Mouse (Mus musculus) forelimb bud, embryonic 11.5 days (tissue): ENCODE results near the gene Son.

Source experiments
- DNase-seq: peaks from one replicate; pipeline ENCODE4 v3.0.0-alpha.2; 2012; ENCODE audit warnings: low read depth, low spot score

Son gene

DNA sequence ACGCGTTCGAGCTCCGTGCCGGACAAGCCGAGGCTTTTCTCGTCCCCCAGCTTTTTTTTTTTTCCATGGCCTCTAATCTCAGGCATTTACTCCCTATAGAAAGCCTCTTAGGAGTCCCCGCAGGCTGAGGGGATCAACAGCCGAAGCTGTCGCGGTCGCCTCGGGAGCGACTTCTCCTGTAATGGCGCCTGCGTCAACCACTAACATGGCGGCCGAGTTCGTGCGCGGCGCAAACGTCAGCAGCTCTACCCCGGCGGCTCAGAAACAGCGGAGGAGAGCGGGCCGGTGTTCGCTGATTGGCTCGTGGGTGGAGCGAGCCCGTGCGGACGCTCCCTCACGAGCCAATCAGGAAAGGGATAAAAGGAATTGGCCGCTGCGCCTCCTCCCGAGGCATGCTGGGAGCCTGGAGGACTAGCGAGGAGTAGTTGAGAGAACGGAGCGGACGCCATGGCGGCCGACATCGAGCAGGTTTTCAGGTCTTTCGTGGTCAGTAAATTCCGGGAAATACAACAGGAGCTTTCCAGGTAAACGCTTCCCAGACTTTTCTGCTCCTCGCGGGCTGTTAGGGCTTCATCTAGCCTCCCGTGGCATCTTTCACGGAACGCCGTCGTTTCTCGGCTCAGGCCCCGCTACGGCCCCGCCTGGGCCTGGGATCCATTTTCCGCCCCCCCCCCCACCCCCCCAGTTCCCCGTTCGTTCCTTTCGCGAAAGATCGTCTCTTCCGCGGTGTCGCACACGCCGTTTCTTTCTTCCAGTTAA is at the start of gene Son:
Son (plus strand) TSS at position 46 of the 759 bp plus-strand sequence.
- DNase-seq, result peak; percentile 97

DNA sequence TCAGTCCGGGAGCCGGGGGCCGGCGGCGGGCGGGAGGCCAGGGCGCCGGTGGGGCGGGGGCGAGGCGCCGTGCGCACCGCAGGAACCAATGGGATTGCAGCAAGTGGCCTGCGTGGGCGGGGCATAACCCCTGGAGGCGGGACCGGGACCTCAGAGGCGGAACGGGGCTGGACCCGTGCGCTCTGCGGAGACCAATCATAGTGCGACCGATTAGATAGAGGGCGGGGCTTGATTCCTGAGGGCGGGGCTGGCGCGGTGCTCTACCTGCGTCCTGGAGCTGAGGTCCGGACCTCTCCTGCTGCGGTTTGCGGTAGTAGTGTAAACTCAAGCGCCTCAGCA is 49.7 kb upstream of the Son start, which contains the start of gene Tmem50b:
Tmem50b (minus strand) TSS at position 129 of the 339 bp plus-strand sequence.
- DNase-seq, result peak; percentile 97

DNA sequence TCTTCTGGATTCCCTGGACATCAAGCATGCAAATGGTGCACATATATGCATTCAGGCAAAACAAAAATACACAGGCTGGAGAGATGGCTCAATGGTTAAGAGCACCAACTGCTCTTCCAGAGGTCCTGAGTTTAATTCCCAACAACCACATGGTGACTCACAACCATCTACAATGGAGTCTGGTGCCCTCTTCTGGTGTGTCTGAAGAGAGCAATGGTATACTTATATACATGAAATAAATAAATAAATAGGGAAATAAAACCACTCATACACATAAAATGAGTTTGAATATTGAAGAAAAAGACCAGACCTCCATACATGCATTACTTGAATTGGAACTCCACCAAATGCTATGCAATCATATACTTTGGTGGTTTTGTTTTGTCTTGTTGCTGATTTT is 48.1 kb upstream of the Son start:
- no peak for DNase-seq

DNA sequence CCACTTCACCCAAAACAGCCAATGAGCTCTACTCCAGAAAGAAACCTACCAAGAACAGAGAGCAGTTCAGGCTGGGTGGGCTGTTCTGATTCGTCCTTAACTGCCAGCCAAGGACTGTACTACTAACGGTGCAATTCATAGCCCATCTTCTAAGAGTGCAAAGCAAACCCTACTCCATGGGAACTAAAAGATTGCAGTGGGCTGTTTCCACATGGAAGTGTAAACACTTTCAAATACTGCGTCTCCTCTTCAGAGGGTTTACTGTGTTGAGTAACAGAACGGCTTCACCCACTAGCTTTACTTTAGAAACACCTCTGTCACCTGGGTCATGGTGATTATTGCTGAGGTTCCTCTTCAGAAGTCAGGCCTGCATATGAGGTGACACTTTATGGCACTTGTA is 46.2 kb upstream of the Son start:
- no peak for DNase-seq

DNA sequence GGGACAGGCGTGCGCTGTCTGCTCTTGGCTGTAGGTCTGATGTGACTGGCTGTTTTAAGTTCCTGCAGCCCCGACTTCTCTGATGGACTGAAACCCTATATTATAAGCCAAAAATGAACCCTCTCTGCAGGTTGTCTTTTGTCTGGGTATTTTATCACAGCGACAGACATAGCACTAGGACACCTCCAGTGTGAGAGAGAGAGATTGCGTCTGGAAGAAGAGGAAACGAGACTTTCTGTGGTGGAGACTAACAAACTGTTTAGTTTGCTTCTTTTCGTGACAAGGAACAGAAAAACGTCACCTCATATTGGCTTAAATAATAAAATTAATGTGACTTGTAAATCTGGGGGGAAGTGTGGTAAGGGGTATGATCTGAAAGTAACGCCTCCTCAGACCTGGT is 45.6 kb upstream of the Son start:
- DNase-seq, result no peak

DNA sequence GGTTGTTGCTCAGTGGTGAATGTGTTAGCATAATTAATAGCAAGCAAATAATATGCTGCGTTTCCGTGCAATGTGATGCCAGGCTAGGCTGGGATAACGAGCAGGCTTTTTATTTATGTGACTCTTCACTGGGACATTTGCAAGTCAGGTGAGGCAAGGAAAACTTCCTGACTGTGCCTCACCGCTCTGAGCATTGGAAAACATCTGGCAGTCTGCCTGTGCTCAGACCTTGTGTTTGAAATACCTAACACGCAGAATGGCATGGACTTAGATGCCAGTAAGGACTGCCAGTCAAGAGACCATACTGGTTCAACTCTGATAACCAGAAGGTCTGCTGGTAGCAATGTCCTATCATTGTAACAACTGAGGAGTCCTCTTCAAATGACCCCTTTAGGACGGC is 42.1 kb upstream of the Son start:
- no peak for DNase-seq

DNA sequence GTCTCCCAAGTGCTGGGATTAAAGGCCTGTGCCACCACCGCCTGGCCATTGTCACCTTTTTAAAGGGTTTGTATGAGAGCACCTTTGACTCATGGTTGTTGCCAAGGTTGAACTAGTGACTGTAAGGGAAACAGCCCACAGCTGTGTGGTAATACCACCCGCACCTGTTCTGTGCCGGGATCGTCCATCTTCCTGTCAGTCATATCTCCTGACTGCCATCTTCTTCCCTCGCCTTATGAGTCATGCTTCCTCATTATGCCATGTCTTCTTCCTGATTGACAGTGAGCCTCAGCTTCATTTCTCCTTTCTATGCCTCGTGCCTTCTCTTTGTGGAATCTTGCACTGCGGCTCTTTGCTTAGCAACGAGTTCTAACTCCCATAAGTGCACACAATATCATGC is 40.3 kb upstream of the Son start:
- DNase-seq, result no peak

DNA sequence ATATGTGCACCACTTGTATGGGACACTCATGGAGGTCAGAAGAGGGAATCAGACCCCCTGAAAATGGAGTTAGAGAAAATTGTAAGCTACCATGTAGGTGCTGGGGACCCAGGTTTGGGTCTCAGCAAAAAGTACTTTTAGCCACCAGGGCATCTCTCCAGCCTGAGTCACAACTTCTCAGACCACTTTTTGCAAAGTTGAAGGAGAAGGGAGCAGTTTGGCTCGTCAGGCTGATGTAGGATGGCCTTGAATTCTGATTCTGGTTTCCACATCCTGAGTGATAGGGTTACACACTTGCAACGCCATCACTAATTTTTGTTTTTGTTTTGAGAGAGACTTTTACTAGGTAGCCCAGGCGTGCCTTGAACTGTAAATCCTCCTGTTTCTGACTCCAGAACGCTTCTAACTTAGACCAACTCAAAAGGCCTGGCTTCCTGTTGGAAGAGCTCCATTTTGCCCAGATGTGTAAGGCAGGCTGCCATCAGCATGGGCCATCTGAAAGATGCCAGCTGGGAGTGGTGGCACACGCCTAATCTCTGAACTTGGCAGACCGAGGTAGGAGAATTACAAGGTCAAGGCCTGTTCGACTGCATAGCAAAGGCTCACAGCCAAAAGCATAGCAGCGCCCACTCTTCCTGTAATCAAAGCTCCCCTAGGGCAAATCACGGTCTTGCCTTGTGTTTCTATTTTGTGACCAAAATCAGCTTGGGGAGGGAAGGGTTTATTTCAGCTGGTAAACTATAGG is 37.6 kb upstream of the Son start:
- DNase-seq, result no peak

DNA sequence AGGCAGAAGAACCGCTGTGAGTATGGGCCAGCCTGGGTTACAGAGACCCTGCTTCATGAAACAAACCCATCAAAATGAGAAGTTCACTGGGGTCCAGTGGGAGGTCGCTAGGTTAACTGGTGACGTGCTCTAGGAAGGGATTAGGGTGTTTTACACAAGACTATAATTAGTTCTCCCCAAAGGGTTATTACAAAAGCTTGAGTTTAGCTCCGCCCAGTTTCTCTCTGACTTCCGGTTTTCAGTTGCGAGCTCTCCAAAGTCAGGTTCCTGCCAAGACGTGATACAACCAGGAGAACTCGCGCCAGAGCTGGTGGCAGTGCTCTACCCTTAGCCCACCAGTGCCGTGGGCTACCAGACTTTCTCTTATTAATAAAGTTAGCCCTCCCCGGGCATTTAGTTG is 36.1 kb upstream of the Son start:
- no peak for DNase-seq

DNA sequence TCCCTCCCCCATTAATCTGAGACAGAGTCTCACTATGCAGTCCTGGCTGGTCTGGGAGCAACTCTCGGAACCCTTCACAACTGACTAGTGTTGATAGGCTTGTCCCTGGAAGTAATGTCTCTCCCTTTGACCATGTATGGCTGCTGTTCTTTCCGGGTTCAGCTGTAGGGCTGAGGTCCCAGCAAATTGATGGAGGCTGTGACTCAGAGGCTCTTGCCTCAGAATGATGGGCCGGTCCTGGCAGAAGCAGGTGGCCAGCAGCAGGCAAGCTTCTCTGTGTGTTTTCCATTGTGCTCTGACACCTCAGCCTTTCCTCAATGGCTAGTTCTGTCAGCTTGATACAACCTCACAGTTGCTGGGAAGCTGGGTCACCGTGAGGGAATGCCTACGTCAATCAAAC is 34.8 kb upstream of the Son start:
- DNase-seq, result no peak

DNA sequence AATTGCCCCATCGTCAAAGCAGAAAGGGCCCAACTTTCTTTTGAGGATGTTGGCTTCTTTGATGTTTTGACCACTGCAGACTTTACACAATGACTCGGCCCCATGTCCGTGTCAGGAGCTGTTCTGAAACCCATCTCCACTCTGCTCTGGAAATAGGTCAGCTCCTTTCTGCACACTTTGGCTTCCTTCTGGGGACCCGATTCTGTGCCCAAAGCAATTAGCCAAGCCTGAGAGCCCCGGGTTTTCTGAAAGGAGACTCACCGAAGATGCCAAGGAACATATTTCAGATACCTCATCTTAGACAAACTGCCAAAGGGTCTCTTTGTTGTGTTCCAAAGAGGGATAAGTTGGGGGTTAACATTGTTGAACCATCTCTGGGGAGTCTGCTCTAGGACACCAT is 32.8 kb upstream of the Son start:
- DNase-seq, result no peak

DNA sequence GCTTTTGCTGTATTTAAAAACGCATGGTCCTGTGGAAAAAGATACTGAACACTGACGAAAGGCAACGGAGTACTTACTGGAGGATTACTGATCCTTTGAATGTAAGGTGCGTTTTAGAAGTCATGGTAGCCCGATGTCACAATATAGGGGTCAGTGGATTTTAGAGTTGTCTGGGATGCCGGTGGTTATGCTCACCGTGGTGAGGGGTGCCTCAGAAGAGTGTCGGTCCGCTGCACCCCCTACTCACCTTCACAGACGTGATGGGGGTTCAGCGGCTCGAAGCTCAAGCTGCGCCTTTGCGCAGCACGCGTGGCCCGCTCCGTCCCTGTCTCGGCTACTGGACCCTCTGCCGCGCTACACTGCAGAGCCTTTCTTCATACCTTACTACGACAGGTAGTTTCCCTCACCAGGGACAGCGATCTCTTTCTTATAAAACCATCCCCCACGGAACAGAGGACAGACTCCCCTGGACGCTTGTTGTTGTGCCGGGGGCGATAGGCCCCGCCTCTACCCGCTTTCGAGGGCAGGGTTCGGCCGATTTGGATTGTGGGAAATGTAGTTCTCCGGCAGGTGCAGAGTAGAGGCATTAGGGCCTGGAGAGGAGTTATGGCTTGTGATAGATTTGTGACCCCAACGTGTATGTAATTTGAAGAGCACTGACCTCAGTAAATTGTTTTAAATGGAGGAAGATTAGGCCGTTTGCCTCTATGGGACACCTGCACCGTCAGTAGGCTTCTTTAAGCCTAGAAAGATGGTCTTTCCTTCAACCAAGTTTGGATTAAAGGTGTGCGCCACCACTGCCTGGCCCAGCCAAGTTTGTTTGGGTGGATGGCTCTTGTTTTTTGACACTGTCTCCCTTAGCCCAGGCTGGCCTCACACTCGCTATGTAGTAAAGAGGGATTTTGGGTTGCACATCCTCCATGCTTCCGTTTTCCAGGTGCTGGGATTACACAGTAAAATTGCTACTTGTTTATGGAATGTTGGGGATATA is 28.5 kb upstream of the Son start, which contains the start of gene Dnajc28:
Dnajc28 (minus strand) TSS at position 516 of the 991 bp plus-strand sequence.
- peak; percentile 67 for DNase-seq

DNA sequence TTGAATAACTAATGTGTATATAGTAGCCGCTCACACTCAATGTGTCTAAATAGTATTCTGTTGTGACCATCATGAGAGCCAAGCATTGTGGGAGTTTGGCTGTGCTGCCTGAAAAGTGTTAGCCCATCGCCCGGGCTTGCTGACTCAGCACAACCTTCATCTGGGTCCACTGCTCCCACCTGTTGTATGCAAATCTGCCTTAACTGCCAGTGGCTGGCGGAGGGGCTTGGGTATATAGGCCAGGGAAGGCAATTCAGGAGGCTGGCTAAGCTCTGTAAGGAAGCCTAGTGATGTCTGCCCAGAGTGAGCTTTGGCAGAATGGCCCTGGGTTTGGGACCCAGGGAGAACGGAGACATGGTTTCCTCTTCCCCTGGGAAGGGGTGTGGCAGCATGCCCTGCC is 27.1 kb upstream of the Son start:
- no peak for DNase-seq

DNA sequence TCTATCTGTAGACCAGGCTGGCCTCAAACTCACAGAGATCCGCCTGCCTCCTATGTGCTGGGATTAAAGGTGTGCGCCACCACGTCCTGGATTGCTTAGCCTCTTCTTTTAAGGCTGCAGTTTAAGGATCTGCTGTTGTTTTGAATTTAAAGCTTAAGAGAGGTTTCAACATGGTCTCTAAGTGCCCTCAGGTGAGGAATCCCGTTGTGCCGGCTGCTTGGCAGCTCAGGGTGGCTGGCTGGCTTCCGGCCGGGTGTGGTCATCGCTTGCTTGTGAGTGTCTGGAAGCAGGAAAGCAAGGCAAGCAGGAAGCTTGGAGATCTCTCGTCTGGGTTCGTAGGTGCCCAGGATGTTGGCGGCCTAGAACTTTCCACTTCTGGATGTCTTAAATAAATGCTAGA is 26.3 kb upstream of the Son start:
- DNase-seq, result no peak

DNA sequence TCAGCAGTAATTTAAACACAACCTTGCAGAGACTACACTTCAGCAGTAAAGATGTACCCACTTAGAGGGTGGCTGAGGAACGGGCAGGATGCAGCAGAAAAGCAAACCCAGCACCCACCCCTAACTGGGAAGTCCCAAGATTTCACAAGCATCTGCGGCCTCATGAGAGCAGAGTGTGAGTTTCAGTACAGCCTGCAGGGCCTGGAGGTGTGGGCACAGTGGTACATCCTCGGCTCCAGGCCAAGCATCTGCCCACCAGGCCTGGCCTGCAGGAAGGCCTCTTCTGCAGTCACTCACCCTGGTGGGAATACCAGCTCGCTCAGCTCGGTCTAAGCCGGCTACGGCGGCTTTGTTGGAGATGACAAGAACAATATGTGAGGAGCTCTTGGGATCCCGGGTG is 24.2 kb upstream of the Son start:
- no peak for DNase-seq

DNA sequence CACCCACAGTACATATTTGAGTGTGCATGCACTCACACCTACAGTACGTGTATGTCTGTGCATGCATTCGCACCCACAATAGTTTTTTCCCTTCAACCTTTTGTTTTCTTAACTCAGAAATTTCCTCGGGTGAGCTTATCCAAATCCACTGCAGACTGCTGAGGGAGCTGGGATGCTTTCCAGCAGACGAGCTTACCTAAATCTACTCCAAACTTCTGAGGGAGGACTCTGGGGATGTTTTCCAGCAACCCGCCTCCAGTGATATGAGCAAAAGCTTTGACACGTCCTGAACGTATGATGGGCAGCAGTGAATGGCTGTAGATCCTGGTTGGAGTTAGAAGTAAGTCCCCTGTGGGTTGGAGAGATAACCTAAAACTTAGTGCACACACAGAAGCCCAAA is 19.5 kb upstream of the Son start:
- no peak for DNase-seq

DNA sequence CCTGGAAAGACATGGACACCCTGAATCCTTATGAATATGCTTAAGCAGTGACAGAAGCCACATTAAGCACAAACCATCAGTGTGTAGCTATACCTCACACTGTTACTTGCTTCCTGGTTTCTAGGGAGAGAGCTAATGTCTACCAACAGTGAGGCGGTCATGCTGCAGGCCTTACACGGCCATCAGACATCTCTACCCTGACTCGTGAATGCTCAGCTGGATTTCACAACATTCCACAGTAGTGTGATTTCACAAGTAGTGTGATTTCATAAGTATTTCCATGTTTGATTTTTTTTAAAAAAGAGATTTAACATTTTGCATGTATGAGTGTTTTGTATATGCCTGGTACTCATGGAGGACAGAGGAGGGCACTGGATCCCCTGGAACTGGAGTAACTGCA is 18.6 kb upstream of the Son start:
- no peak for DNase-seq

DNA sequence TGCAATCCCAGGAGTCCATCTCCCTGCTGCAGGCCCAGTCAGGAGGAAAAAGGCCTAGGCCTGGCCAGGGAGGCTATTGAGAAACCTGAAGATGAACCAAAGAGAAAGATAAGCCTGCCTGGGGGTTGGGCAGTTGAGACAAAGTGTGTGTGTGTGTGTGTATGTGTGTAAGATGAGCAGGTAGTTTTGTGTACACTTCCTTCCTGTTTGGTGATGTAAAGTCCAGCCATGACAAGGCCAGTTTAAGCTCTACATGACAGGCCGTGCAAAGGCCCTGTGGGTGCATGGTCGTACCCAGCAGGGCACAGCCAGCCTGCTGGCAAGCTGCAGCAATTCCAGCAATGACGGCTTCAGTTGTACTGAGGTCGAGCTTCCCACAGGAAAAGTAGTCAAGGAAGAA is 17.6 kb upstream of the Son start:
- no peak for DNase-seq

DNA sequence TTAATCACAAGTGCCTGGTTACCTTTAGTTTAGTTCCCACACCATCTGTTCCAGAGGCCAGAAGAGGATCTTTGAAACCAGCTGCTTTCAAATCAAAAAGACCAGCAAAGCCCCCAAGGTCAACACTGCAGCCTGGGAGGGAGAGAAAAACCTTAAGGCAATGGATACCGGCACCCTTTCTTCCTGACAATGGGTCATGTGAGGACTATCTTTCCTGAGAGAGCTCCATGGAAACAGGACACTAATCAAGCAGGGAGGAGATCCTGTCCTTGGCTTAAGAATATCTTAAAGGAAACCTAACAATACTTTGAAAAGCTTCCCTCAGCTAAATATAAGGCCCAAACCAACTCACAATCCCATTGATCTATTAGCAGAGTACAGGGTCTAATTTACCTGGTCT is 16.7 kb upstream of the Son start:
- DNase-seq, result no peak

DNA sequence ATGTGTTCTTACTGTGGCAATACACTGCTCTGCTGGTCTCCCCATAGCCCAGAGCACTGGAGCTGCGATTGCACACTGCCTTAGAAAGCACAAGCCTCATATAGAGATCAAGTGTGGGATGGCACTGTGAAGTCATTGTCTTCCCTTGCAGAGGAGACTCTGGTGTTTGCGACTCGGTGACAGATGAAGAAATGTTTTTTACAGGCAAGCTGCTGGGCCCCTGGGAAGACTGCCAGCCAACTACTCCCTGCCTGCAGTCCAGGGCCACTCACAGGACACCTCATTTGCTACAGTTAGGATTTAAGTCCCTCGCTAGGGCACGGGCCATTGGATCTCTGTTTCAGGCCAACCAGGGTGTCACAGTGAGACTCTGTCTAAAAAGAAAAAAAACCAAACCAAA is 14.9 kb upstream of the Son start:
- DNase-seq, result no peak

DNA sequence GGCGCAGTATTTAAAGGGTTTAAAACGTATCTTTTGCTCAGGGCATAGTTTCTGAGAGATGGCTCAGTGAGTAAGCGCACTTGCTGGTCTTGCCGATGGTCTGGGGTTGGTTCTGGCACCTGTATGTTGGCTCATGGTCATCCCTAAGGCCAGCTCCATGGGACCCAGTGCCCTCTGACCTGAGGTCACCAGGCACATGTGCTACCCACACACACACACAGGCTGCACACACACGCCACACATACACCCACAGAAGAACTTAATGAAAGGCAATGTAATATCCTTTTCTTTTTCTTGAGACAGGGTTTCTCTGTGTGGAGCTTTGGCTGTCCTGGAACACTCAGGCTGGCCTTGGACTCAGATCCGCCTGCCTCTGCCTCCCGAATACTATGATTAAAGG is 14.4 kb upstream of the Son start:
- DNase-seq, result no peak

DNA sequence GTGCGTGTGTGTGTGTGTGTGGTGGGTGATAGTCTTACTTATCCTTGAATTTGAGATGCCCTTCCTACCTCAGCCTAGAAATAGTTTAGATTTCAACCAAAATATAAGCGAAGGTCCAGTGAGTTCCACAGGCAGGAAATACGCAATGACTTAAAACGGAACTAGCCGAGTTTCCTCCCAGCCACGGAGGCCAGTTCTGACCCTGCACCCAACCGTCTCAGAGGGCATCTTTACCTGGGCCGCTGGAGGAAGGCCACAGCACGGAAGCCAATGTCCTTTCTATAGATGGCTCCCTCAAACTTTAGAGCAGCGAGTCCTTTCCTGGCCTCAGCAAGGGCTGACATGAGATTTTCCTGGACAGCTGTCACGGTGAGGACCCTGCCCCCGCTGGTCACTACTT is 13.7 kb upstream of the Son start:
- no peak for DNase-seq
